Mouse (Mus musculus): ENCODE data around the gene Bad.

DNA sequence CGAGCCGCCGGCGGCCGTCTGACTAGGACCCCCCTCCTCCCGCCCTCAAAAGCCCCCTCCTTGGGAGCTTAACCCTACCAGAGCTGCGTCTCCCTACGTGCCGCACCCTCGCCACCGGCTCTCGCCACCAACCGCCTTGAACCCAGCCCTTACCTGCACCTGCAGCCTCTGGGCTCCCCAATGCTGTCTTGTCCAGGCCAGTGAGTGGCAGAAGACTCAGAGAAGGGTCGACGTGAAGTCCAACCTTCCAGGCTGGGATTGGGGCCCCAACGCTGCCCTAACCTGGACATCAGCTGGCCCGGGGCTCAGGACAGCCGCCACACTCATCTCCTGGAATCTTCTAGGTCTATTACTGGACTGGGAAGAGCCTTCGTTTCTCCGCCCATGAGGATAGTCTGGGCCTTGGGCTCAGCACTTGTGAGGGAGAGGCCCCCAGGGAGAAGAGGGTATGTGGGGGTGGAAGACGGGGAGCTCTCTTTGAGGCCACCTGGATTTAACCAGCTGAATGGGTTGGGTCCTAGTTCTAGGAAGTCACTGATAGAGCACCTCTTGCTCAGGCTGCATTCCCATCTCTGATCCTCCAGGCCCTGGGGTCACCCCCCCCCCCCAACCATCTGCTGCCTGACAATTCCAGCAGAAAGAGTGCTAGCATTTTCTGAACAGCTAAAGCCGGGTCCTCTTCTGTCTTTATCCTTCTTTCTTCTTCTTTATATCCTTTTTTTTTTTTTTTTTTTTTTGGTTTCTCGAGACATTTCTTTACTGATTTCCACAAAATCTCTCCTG lies 7.3 kb upstream of the Bad start, which contains the start of gene Kcnk4:
- TF ChIP-seq CTCF (IDR thresholded peaks at IDR 0.05; ENCODE audit: borderline replicate concordance, extremely low read depth, insufficient read depth, insufficient read length) (no peak), POLR2A (IDR thresholded peaks at IDR 0.05; ENCODE audit: borderline replicate concordance, extremely low read depth, insufficient read depth, insufficient read length, poor library complexity, severe bottlenecking) (no peak)

Data from brain, embryonic 14.5 days (tissue).